Mouse (Mus musculus): ENCODE data around the gene Tmem45a.

The Tmem45a gene

DNA sequence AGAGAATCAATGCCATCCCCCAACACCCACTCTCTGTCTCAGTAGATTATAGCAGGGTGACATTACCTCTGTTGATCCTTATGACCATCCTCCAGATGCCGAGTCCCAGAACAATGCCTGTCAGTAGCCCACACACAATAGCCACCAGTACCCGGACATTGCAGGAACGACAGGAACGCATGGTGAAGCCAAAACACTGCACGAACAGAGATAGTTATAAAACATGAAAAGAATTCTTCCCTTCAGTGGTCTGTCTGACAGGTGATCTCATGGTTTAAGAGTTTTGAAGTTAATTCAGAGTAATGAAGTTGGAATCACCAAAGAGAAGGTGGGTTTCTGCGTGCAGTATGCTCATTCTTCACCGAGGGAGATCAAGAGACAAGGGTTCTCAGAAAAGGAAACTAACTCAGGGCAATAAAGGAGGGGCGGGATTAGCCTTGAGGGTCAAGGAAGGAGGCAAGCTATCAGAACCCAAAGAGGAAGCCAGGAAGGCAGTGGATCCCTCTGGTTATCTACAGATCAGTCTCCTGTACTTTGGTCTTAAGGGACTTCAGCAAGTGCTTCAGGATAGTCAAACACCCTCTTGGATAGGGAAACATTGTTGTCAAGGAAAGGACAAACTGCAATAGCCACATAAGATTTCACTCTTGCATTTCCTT is 90.4 kb downstream of the Tmem45a start, which contains the start of gene Adgrg7:
Adgrg7 (minus strand) TSS at position 375 of the 659 bp plus-strand sequence.
- DNase-seq (ENCODE audit: low spot score): no peak

DNA sequence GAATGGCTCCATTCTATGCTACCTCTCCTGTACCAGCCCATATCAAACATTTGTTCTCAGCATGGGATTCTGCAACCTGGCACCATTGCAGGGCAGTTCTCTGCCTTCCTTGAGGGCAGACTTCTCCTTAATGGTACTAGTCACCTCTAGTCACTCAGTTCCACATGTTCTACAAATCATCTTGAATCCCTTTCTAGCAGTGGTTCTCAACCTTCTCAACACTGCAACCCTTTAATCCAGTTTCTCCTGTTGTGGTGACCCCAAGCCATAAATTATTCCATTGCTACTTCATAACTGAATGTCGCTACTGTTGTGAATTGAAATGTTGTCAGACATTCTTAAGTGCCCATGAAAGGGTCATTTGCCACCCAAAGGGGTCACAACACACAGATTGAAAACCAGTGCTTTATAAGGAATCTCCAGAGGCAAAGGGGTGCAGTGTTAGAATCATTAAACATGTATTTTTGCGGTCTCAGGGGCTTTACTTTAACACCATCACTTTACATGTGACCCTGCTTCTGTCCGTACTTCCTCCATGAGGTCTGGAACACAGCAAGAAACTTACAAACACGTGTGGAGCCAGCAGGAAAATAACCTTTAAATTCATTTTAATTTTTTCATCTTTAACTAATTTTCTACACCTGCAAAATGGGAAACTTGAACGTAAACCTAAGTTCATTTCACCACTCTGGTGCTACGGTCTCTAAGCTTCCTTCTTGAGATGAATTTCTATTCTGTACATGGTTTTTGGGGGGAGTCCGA is 91.4 kb downstream of the Tmem45a start:
- DNase-seq (ENCODE audit: low spot score): no peak

DNA sequence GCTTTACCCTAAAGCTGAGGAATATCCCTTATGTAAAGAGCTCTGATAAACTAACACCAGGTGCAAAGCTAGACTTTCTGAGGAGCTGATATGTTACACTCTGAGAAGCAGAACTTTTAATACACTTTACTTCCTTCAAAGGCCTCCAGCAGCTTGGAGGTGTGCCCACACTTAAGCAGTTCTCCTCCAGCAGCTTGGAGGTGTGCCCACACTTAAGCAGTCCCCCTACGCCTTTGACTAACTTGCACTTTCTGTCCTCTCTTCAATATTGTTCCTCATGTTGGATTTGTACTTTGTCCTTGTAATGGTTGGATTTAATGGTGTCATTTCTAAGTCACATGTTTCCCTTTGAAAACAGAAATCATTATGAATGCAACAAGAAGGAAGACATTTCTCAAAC is 92.2 kb downstream of the Tmem45a start:
- no peak for DNase-seq (ENCODE audit: low spot score)

DNA sequence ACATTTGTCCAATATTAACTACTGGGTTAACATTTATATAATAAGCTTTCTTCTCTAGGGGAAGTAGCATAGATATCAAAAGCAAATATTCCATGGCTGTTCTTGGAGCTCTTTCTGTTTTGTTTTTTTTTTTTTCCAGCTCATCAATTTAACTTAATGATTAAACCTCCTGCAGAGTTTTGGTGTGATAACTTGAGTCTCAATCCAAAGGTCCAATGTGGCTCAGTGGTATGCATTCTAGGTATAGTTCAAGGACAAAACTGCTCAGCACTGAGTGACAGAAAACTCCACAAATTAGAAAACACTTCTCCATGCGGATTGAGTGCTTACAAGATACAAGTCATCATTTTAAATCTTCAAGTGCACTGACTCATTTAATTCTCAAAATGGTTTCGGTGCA is 100.0 kb downstream of the Tmem45a start:
- DNase-seq (ENCODE audit: low spot score): no peak

DNA sequence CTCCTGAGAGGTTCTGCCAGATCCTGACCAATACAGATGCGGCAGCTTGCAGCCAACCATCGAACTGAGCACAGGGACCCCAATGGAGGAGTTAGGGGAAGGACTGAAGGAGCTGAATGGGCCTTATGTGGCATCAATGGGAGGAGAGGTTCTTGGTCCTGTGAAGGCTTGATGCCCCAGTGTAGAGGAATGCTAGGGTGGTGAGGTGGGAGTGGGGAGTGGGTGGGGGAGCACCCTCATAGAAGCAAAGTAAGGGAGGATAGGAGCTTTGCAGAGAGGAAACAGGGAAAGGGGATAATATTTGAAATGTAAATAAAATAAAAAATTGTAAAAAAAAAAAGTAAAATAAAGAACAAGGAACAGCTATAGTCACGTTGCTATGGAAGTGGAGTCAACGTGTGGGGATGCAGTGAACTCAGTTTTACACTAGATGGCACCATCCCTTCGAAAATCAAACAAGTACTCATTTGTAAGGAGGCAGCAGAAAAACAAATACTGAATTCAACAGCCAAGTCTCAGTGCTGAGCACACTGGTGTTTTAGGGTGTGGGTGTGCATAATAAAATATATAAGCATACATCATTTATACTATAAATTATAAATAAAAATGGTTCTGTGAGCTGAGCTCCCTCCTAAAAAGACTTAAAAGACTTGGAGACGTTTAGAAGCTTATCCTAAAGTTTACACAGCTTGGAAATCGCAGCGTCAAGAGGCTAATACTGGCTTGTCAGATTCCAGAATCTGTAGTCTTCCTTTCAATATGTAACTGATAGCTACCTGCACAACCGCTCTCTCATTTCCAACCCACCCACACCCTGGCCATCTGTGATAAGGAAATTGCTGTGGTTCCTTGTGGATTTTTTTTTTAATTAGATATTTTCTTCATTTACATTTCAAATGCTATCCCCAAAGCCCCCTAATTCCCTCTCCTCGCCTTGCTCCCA is 114.5 kb downstream of the Tmem45a start:
- peak; percentile 44 for DNase-seq (ENCODE audit: low spot score)
